In genomic region chr10:19645119-19645518, GRCm38 (mm10) we compare ENCODE assay signal across 20 mouse cellular contexts. TPM values are rescaled to one million over a fixed set of nuclear protein-coding genes. Genes with fewer than 3 reads are reported as not detected.
"Had no signal": no experiment of that assay in that cellular context is flagged by ENCODE, and none has a peak within 500 bp of the region (broad histone marks: within the 10 kb centered on the region; RNA-seq: fewer than 3 reads in every experiment).

No protein-coding gene starts in this region.

- DNase-seq: kidney, adult 2 months; kidney, postnatal 25 days; layer of hippocampus, adult 9-11 months; liver, postnatal 0 days; lung, embryonic 14.5 days; right cerebral cortex, postnatal 4 days; thymus, postnatal 36 days had no signal

- H3K4me3 ChIP-seq: layer of hippocampus, adult 2 months; limb, embryonic 12.5 days; limb, embryonic 15.5 days; midbrain, embryonic 12.5 days; midbrain, embryonic 15.5 days; neural tube, embryonic 12.5 days; neural tube, embryonic 15.5 days had no signal

- H3K27ac ChIP-seq: kidney, postnatal 0 days; layer of hippocampus, adult 2 months; limb, embryonic 12.5 days; limb, embryonic 15.5 days; liver, embryonic 14.5 days; macrophage; midbrain, embryonic 12.5 days; midbrain, embryonic 15.5 days; neural tube, embryonic 12.5 days; neural tube, embryonic 15.5 days; stomach, postnatal 0 days had no signal

RNA-seq across cellular contexts. Expression of gene Il22ra2, which starts 23.3 kb away (rescaled TPM):
- total RNA-seq: layer of hippocampus, adult 2 months; layer of hippocampus, postnatal 25 days; left cerebral cortex, adult 8-10 months had no signal
